Mouse (Mus musculus): ENCODE data around the gene Slc34a3.

Slc34a3 gene

GRCm38 (mm10) chr2:25193330-25193770 is 40.8 kb downstream of the Slc34a3 start:
- DNase-seq (ENCODE audit: low spot score in 2 of 2), result peak; percentile 62 to 77

DNA sequence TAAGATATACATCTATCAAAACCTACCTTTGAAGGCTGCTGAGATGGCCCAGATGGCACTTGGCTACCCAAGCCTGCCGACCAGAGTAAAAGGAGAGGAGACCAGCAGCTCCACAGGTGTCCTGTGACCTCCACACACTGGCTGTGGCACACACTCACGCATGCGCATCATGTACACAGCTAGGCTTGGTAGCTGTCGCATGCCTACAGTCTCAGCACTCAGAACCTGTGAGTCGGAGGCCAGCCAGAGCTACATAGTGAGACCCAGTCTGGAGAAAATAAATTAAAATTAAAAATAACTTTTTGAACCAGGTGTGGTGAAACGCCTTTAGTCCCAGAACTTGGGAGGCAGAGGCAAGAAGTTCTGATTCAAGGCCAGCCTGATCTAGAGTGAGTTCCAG is 46.3 kb downstream of the Slc34a3 start:
- DNase-seq (ENCODE audit: low spot score in 2 of 2), result no peak

DNA sequence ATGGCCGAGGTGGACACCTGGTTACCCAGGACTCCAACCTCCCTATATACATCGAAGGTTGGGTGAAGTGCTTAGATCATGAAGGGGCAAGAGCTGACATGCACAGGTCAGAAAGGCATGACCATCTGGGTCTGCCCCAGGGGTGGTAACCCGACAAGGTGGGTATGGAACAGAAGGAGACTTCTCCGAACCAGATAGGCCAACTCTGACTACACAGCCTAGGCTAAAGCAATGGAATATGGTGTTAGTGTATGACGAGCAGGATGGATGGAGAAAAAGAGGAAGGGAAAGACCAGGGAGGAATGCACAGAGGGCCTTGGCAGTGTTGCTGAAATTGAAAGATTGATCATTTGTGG is 47.6 kb downstream of the Slc34a3 start:
- no peak for DNase-seq (ENCODE audit: low spot score in 2 of 2)

- peak; percentile 66 to 68 for DNase-seq (ENCODE audit: low spot score in 2 of 2)
Observed at GRCm38 (mm10) chr2:25185625-25186574, 48.3 kb downstream of the Slc34a3 start.

DNA sequence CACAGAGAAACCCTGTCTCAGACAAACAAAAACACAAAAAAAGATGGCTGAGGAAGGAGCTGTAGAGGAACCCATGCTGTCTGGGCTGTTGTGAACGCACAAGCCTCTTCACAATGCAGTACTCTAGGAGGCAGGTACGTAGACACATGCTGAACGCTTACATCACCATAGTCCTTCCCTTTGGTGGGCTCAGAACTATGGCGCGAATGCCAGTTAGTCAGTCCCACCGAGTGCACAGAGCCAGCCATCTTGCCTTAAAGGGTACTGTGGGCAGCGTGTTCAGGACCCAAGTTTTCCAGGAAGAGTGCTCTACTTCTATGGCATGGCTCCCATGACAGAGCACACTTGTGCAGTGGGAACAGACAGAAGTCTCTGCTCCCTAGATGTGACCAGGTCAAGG is 49.7 kb downstream of the Slc34a3 start:
- no peak for DNase-seq (ENCODE audit: low spot score in 2 of 2)

DNA sequence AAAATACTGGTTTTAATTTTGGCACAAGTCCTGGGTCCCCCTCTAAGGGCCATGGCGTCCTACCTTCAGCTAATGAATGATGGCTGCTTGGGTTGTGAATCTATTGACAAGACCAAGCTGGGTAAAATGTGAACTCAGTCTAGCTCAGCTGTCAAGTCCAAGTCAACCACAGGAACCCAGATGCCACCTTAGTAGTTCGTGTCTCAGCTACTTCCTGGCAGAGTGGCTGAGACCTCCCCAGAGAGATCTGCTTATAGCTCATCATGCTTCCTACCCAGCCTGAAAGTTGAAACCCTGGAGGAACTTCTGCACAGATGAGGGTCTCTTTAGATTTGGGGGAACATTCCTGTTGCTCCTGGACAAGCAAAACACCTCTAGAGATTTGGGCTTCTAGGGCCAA is 50.8 kb downstream of the Slc34a3 start:
- DNase-seq (ENCODE audit: low spot score in 2 of 2), result no peak

- DNase-seq (ENCODE audit: low spot score in 2 of 2), result no peak
Observed at GRCm38 (mm10) chr2:25182664-25183063, 51.5 kb downstream of the Slc34a3 start.

GRCm38 (mm10) chr2:25181891-25182397 is 52.2 kb downstream of the Slc34a3 start:
- no peak for DNase-seq (ENCODE audit: low spot score in 2 of 2)

GRCm38 (mm10) chr2:25180973-25181890 is 52.9 kb downstream of the Slc34a3 start:
- peak in 1 of 2 experiments; percentile 65 for DNase-seq (ENCODE audit: low spot score in 2 of 2)

GRCm38 (mm10) chr2:25180478-25180903 is 53.7 kb downstream of the Slc34a3 start, which contains the start of gene Nrarp:
TSS of gene Nrarp (plus strand) at chr2:25180758.
- DNase-seq (ENCODE audit: low spot score in 2 of 2), result peak; percentile 91 to 92

GRCm38 (mm10) chr2:25179566-25180217 is 54.5 kb downstream of the Slc34a3 start:
- DNase-seq (ENCODE audit: low spot score in 2 of 2), result no peak

Data from urinary bladder, adult 18-20 months (tissue).